Mouse (Mus musculus): ENCODE results near the gene Castor2.

DNA sequence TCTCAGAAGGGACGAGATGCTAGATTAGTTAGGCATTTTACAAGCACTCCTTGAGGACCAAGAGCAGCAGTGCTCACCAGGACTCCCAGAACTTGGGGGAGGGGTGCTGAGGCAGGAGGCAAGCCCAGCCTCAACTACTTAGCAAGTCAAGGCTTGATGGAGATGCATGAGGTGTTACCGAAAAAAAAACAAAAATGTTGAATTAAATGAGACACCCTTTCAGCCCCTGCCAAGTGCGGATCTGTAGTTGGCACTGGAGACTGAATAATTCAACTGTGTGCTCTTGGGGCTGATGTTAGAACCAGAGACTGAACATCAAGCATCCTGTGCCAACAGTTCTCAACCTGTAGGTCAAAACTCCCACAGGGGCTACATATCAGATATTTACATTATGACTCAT is 33.2 kb upstream of the Castor2 start:
- TF ChIP-seq POLR2A (IDR thresholded peaks at IDR 0.05; ENCODE audit: extremely low read depth, insufficient read depth, low read length) (no peak), CTCF (IDR thresholded peaks at IDR 0.05; ENCODE audit: extremely low read depth, insufficient read depth, low read length) (no peak)
